Mouse (Mus musculus) splenic B cell, adult 2 months (primary cell): ENCODE data around the gene Aff3.
"Not testable (repeated sequence)": the region's sequence is repeated elsewhere in the genome, so short reads cannot be mapped to it uniquely, and the experiment has no call there.

ENCODE experiments used
- DNase-seq: peaks from one replicate; pipeline ENCODE4 v3.0.0-alpha.2; 2011; ENCODE audit warnings: low read depth, low spot score
- H3K27me3 ChIP-seq: 2 replicates; pipeline ENCODE4 v1.6.1; 2012; ENCODE audit warnings: mild to moderate bottlenecking, low read length, moderate library complexity, mixed read lengths; ENCODE audit not compliant: control insufficient read depth, poor library complexity, insufficient read depth, severe bottlenecking
- H3K36me3 ChIP-seq: 2 replicates; pipeline ENCODE4 v1.6.1; 2012; ENCODE audit warnings: mild to moderate bottlenecking, low read length, moderate library complexity, mixed read lengths; ENCODE audit not compliant: control insufficient read depth, poor library complexity, insufficient read depth, severe bottlenecking

Gene Aff3

DNA sequence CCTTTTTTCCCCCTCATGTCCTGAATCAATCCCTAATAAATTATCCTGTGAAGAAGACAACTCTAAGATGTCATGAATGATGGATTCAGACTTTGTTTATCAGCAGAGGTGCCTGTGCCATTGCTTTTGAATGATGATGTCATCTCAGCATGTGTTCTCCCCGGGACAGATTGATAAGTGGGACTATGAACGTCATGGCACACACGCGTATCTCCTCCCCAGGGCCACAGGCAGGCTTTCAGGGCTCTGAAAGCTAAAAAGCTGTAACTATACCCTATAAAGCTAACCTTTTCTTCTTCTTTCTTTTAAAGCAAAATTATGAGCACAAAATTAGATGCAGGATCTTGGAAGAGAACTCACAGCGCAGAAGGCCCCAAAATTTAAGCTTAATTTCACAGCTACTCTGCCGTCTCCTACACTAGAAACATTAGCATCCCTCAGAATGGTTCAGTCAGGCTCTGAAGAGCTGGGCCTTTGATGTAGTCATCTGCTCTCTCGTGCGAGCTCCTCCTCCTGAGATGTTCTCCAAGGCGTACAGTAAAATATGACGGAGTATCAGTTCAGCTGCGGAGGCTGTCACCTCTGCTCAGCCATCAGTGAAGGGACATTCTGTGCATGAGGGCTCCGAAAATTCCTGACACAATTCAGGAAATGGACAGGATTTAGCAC, 218.5 kb downstream of the Aff3 start:
- H3K27me3 ChIP-seq, result no peaks in the 10 kb centered on the region
- DNase-seq, result no peak
- H3K36me3 ChIP-seq, result 0 out of 2 replicates have a peak, but pooled peaks cover 5% of the 10 kb centered on the region

DNA sequence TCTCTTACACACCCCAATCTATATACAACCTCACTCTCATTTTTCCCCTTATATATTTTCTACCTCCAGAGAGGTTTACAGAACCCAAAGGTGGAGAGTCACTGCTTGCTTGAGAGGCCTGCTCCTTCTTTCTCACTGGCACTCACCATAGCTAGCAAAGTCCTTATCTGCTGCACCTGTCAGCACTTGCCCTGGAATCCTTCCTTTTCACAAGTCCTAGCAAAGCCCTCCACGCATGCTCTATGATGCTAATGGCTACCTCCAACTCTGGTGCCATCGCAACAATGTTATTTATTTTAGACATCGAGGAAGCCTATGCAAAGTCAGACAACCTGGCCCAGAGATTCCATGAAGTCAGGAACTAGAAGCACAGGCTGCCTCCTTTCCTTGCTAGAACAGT, 221.9 kb downstream of the Aff3 start:
- DNase-seq, result no peak
- H3K27me3 ChIP-seq, result no peaks in the 10 kb centered on the region
- 0 out of 2 replicates have a peak, but pooled peaks cover 5% of the 10 kb centered on the region for H3K36me3 ChIP-seq

DNA sequence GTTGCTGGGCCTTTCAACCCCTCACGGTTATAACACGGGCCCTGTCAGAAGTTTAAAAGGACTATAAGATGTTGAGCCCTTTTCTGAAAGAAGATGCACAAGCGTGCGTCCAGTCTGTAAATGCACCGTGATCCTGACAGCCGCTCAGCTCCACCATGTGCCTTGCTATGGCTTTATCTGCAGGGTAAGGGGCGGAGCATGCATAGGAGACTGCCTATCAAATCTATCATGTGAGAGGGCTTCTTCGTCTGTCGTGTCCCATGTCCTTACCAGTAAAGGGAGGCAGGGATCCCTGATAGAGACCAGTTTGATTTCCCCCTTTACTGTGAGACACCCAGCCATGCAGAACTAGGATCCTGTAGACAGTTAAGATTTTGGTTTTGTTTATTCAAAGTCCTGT, 222.3 kb downstream of the Aff3 start:
- no peak for DNase-seq
- no peaks in the 10 kb centered on the region for H3K27me3 ChIP-seq
- 0 out of 2 replicates have a peak, but pooled peaks cover 3% of the 10 kb centered on the region for H3K36me3 ChIP-seq

DNA sequence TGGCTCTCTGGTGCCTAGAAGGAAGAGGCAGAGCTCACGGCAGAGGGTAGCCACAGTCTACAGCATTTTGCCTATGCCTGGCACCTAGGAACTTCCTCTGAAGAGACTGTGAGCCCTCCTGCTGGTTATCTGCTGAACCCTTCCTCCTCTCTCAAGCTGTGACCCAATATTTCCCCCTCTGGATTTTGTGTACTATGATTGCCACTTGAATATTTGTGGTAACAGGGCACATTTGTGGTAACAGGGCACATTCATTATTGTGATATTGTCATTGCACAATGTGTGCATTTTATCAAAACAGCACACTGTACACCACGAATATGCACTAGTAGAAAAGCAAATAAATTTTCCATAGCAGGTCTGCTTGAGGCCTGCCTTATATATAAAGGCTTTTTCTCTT, 223.0 kb downstream of the Aff3 start:
- DNase-seq, result no peak
- no peaks in the 10 kb centered on the region for H3K27me3 ChIP-seq
- H3K36me3 ChIP-seq, result 0 out of 2 replicates have a peak, but pooled peaks cover 4% of the 10 kb centered on the region

DNA sequence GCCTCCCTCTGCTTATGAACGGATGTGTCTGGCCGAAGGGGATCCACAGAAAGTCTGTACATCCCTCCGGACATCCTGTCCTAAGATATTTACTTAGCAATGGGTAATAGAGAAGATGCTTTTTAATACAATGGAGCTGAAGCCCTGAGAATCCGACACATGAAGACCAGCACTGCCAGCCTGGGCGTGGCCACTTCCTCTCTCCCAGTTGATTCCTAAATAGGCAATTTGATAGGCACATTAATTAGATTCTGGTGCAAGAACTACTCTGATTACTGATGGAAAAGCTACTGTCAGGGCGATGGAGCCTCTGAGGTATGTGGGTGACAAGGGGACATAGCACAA, 224.3 kb downstream of the Aff3 start:
- DNase-seq, result no peak
- peaks cover 3% of the 10 kb centered on the region; the same call in 1 of the 2 replicates for H3K36me3 ChIP-seq
- H3K27me3 ChIP-seq, result no peaks in the 10 kb centered on the region

DNA sequence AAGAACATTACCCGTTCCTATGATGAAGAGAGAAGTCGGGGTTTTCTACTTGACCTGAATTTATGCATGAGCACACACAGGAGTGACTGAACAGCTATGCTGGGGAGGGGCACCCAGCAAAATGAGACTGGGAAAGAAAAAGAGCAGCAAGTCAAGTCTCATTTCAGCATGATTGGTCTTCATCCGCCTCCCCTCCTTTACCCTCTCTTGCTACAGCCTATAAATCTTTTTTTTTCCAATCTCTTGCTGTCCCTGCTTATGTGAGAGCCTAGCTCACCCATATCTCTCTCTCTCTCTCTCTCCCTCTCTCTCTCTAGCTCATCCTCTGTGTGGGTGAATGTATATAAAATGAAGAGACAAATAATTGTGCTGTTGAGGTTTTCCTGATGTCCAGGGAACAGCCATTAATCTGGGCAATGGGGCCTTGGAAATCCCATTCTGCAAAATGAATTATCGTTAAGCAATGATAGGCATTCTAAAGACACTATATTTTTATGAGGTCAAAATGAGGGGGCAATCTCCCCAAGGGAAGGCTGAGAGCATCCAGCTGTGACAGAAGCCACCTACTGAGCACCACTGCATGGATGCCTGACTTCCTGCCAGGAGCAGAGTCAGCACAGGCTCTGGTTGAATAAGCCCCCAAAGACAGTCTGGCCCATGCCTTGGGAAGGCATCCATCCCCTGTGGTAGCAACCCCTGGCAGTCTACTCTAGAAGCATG, 224.8 kb downstream of the Aff3 start:
- Histone ChIP-seq H3K27me3 (no peaks in the 10 kb centered on the region), H3K36me3 (peaks cover 3% of the 10 kb centered on the region; the same call in 1 of the 2 replicates)
- DNase-seq, result peak; percentile 8

DNA sequence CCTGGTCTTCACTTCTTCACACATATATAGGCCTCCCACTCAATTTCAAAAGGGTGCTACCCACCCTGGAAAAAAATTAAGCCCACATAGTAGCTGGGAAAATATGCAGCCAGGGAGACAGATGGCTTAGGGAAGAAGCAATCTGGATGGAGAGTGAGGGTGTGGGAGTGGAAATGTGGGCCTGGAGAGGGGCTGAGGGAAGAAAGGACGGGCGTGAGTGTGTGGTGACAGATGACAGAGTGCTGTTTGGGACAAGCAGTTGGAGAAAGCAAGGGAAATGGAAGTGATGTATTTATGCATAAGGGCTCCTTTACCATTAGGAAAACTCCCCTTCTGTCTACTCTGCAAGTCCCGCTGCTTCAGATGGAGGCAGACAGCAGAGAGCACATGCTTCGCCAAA, 226.3 kb downstream of the Aff3 start:
- Histone ChIP-seq H3K27me3 (no peaks in the 10 kb centered on the region), H3K36me3 (peaks cover 3% of the 10 kb centered on the region; the same call in 1 of the 2 replicates)
- DNase-seq, result no peak

DNA sequence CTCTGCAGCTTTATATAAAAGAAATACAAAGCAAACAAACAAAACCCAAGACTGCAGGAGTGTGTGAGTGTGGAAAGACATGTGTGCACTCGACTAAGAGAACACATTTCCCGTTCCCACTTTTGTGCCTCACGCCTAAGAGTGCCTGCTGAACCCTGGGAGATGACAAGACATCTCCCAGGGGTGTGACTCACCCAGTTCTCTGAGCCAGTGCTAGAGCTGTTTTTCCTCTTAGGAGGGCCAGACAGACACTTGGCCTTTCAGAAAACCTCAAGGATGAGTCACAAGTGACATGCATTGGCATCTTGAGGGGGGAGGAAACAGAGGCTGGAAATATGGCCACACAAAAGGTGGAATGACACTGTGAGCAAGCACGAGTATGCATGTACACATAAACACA, 227.1 kb downstream of the Aff3 start:
- no peak for DNase-seq
- H3K36me3 ChIP-seq, result peaks cover 3% of the 10 kb centered on the region; the same call in 1 of the 2 replicates
- H3K27me3 ChIP-seq, result no peaks in the 10 kb centered on the region

DNA sequence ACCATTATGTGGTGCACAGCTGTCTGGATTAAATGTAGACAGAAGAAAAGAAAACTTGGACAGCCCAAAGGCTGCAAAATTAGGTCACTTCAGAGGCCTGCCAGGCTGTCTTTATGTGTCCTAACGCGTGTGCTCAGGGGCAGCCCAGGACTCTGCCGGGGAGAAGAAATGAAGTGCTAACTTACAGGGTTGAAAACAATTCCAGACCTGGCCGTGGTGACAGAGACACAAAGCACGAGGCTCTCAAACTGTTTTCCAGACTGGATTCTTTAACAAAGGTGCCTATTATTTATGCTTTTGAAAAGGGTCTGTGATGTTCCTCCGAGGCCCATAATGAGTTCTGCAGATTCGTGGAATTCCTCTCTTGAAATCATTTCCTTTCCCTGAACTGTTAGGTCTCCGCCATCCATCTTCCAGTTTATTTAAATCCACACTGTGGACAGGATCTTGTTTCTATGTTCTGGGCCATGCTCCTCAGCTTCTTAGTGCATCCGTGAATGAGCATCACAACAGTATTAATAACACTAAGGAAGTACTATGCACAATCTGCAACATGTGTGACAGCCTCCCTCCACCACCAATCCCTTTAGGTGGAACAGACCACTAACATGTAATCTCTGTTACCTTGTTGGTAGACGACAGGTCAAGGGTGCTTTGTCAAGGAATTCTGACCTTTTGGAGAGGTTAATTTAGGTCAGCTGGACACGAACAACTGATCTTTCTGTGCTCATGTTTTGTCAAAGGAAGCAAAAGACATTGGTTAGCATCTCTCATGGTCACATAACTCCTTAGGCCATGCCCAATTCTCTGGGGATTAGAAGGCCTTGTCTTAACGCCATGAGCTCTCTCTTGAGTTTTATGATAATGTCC, 228.0 kb downstream of the Aff3 start:
- no peak for DNase-seq
- no peaks in the 10 kb centered on the region for H3K27me3 ChIP-seq
- peaks cover 3% of the 10 kb centered on the region; the same call in 1 of the 2 replicates for H3K36me3 ChIP-seq

DNA sequence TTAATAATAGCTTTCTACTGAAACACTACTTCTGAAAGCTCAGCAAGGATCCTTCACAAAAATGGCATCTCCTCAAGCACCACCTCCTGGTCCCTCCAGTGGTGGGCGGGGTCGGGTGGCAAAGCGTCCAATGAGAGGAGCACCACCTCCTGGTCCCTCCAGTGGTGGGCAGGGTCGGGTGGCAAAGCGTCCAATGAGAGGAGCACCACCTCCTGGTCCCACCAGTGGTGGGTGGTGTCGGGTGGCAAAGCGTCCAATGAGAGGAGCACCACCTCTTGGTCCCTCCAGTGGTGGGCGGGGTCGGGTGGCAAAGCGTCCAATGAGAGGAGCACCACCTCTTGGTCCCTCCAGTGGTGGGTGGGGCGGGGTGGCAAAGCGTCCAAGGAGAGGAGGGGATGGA, 234.4 kb downstream of the Aff3 start:
- H3K27me3 ChIP-seq, H3K36me3 ChIP-seq, DNase-seq: not testable (repeated sequence)

DNA sequence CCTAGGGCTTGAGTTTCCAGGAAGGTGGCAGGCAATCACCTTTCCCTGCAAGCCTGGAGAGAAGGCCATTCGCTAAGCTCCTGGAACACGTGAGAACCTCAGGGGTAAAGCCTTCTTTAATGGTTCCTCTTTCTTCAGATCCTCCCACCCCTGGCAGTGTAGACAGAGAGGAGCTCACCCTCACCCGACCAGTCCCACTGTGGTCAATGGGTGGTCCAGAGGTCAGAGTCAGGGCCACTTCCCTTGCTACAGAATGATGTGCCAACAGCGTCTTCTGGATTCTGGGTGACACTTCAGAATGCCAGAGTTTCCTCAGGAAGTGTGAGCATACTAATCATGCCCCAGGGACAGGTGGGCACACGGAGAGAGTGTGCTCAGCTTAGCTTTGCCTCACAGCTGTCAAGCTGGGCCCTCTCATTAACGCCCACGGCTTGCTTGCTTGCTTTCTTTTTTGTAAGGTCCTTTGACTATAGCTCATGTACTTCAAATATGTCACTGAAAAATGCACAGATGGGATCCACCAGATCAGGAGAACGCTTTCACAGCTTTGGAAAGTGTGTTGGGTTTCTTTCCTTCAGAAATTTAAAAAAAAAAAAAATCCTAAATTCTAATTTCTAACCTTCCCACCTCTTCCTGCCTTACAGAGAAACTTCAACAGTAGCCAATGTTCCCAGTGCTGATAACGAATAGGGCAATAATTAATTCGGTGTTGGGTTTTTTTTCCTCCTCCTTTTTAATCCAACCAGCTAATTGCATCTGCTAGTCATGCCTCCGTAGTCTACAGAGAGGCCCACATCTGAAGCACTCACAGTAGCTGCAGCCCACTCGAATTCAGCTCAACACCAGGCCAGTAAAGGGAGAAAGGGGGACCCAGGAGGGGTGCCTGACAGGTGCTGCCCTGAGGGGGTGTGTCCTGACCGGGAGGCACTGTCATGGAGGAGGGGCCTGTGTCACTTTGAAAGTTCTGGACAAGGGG, 235.8 kb downstream of the Aff3 start:
- DNase-seq, result peak; percentile 25
- Histone ChIP-seq H3K27me3 (no peaks in the 10 kb centered on the region), H3K36me3 (peaks cover 9% of the 10 kb centered on the region)

DNA sequence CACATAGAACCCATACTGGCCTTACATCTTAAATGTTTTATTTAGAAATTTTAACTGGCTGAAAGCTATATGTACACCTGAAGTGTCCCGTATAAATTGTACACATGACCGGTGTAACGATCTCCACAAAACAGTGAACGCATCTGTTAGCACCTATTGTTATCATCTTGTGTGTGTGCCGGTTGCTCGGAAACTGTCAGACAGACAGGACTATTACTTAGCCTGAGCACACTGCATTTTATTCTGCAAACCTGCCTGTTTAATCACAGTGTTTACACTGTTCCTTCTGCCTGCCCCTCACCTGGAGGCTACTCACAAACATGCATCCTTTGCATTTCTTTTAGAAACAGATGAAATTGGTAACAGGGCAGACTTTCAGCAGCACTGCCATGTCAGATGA, 241.8 kb downstream of the Aff3 start:
- DNase-seq, result no peak
- Histone ChIP-seq H3K27me3 (no peaks in the 10 kb centered on the region), H3K36me3 (peaks cover 5% of the 10 kb centered on the region)

DNA sequence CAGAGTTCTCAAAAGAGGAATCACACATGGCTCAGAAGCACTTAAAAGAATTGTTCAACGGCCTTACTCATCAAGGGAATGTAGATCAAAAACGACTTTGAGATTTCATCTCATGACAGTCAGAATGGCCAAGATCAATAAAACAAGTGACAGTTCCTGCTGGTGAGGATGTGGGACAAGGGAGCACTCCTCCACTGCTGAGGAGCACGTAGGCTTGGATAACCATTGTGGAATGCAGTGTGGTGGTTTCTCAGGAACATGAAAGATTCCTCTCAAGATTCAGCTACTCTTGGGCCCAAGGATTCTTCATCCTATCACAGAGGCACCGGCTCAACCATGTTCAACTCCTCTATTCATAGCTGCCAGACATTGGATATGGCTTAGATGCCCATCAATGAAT, 245.4 kb downstream of the Aff3 start:
- H3K27me3 ChIP-seq, result no peaks in the 10 kb centered on the region
- no peaks in the 10 kb centered on the region for H3K36me3 ChIP-seq
- DNase-seq, result no peak
